Mouse (Mus musculus) hindbrain, embryonic 11.5 days (tissue): ENCODE measurements around the gene Commd1. TPM values are rescaled to one million over a fixed set of nuclear protein-coding genes. Genes with fewer than 3 reads are reported as not detected.

Source experiments
- ATAC-seq: fragments of 200-750 bp; cut with Nextera tagmentation; 2 replicates; pipeline ENCODE4 v1.8.0; 2017; ENCODE audit warnings: mild to moderate bottlenecking, moderate TSS enrichment, moderate library complexity; ENCODE audit not compliant: low FRiP score
- DNase-seq: peaks from one replicate; pipeline ENCODE4 v3.0.0-alpha.2; 2015; ENCODE audit warnings: low spot score
- H3K27ac ChIP-seq: fragments of 300-500 bp; sonication (generic); 2 replicates; pipeline ENCODE4 v1.5.1; 2014; ENCODE audit warnings: mild to moderate bottlenecking, low read depth, low read length
- H3K27me3 ChIP-seq: fragments of 300-500 bp; sonication (generic); 2 replicates; pipeline ENCODE4 v1.6.1; 2014; ENCODE audit warnings: mild to moderate bottlenecking, low read length, moderate library complexity, mixed read lengths; ENCODE audit not compliant: control insufficient read depth, insufficient read depth
- H3K36me3 ChIP-seq: fragments of 300-500 bp; sonication (generic); 2 replicates; pipeline ENCODE4 v1.6.1; 2014; ENCODE audit warnings: mild to moderate bottlenecking, low read length, moderate library complexity, mixed read lengths; ENCODE audit not compliant: control insufficient read depth, insufficient read depth
- H3K4me1 ChIP-seq: fragments of 300-500 bp; sonication (generic); replicated peaks from 2 replicates; pipeline ENCODE4 v1.6.1; 2014; ENCODE audit warnings: low read length, mixed read lengths; ENCODE audit not compliant: control insufficient read depth, insufficient read depth
- H3K4me2 ChIP-seq: fragments of 300-500 bp; sonication (generic); replicated peaks from 2 replicates; pipeline ENCODE4 v1.6.1; 2014; ENCODE audit warnings: mild to moderate bottlenecking, low read depth, low read length
- H3K4me3 ChIP-seq: fragments of 300-500 bp; sonication (generic); 2 replicates; pipeline ENCODE4 v1.5.1; 2014; ENCODE audit warnings: low read depth, low read length
- H3K9ac ChIP-seq: fragments of 300-500 bp; sonication (generic); 2 replicates; pipeline ENCODE4 v1.6.1; 2014; ENCODE audit warnings: low read depth, low read length
- H3K9me3 ChIP-seq: fragments of 300-500 bp; sonication (generic); 2 replicates; pipeline ENCODE4 v1.6.1; 2016; ENCODE audit warnings: low read length; ENCODE audit not compliant: control insufficient read depth
- WGBS: fragments of 180-500 bp; shearing (Covaris S2); extraction: QIAGEN DNeasy Blood & Tissue Kit; methylation state at CpG from one replicate; pipeline ENCODE4 v1.1.7; 2014; 5-methylcytosine and 5-hydroxymethylcytosine counted together
- polyA plus RNA-seq: library from polyadenylated mRNA; unstranded; fragments of >200 nt; fragmentation: Nextera tagmentation; extraction: Ambion mirVana; gene quantifications from 2 replicates; pipeline ENCODE4 v1.2.1, GENCODE M21; 2014

Gene Commd1
- polyA plus RNA-seq, result 401 and 411 TPM in 2 replicates

- H3K9me3 ChIP-seq, result no peaks in the 10 kb centered on the region
- 4% methylated on average over 42 of the region's 42 CpGs for WGBS
- ATAC-seq (peak; percentile 94), DNase-seq (peak; percentile 94)
- peak within 1 kb of the TSS; percentile 77 for H3K9ac ChIP-seq
- H3K4me2 ChIP-seq, result peak within 1 kb of the TSS; percentile 83
- peak within 1 kb of the TSS; percentile 68 for H3K4me3 ChIP-seq
- no peaks in the 10 kb centered on the region for H3K36me3 ChIP-seq
- H3K27me3 ChIP-seq, result no peaks in the 10 kb centered on the region
- peak within 1 kb of the TSS; percentile 91 for H3K27ac ChIP-seq
- H3K4me1 ChIP-seq, result peaks cover 5% of the 10 kb centered on the region; the same call in 1 of the 2 replicates
Observed at GRCm38 (mm10) chr11:22981984-22982757, at the start of gene Commd1, which contains the start of gene Gm28048. TSS of gene Commd1 (minus strand) at chr11:22982382. TSS of gene Gm28048 (minus strand) at chr11:22982090.

- DNase-seq (no peak), ATAC-seq (no peak)
- Histone ChIP-seq H3K9ac (no peak overlapping the region), H3K4me1 (no peaks in the 10 kb centered on the region), H3K4me3 (no peak overlapping the region), H3K4me2 (no peak overlapping the region), H3K36me3 (no peaks in the 10 kb centered on the region), H3K27me3 (no peaks in the 10 kb centered on the region), H3K9me3 (no peaks in the 10 kb centered on the region), H3K27ac (no peak overlapping the region)
- WGBS, result 78% methylated on average over 6 of the region's 6 CpGs
Observed at GRCm38 (mm10) chr11:23029399-23029798, 47.2 kb upstream of the Commd1 start.

- DNase-seq (no peak), ATAC-seq (no peak)
- H3K9ac ChIP-seq, result no peak overlapping the region
- H3K27me3 ChIP-seq, result no peaks in the 10 kb centered on the region
- H3K4me1 ChIP-seq, result no peaks in the 10 kb centered on the region
- H3K4me3 ChIP-seq, result no peak overlapping the region
- H3K27ac ChIP-seq, result no peak overlapping the region
- H3K9me3 ChIP-seq, result no peaks in the 10 kb centered on the region
- H3K36me3 ChIP-seq, result no peaks in the 10 kb centered on the region
- H3K4me2 ChIP-seq, result no peak overlapping the region
- WGBS, result 79% methylated on average over 3 of the region's 3 CpGs
Observed at GRCm38 (mm10) chr11:23028957-23029356, 46.8 kb upstream of the Commd1 start.

- Histone ChIP-seq H3K4me1 (no peaks in the 10 kb centered on the region), H3K4me2 (no peak overlapping the region), H3K9me3 (no peaks in the 10 kb centered on the region), H3K4me3 (no peak overlapping the region), H3K36me3 (no peaks in the 10 kb centered on the region), H3K27ac (no peak overlapping the region), H3K27me3 (no peaks in the 10 kb centered on the region), H3K9ac (no peak overlapping the region)
- DNase-seq, result no peak
- 81% methylated on average over 3 of the region's 3 CpGs for WGBS
- ATAC-seq, result no peak
Observed at GRCm38 (mm10) chr11:23024169-23024568, 42.0 kb upstream of the Commd1 start.

- ATAC-seq, result no peak
Observed at GRCm38 (mm10) chr11:23023155-23023554, 41.0 kb upstream of the Commd1 start.

GRCm38 (mm10) chr11:23020841-23021240 lies 38.7 kb upstream of the Commd1 start:
- no peak overlapping the region for H3K27ac ChIP-seq
- ATAC-seq (no peak), DNase-seq (no peak)
- no peak overlapping the region for H3K9ac ChIP-seq
- H3K36me3 ChIP-seq, result no peaks in the 10 kb centered on the region
- no peak overlapping the region for H3K4me3 ChIP-seq
- H3K9me3 ChIP-seq, result no peaks in the 10 kb centered on the region
- no peaks in the 10 kb centered on the region for H3K27me3 ChIP-seq
- no peaks in the 10 kb centered on the region for H3K4me1 ChIP-seq
- no peak overlapping the region for H3K4me2 ChIP-seq
- 91% methylated on average over 14 of the region's 14 CpGs for WGBS

More at GRCm38 (mm10) chr11:23023155-23023554, 41.0 kb upstream of the Commd1 start:
- Histone ChIP-seq H3K27me3 (no peaks in the 10 kb centered on the region), H3K9ac (no peak overlapping the region), H3K4me1 (no peaks in the 10 kb centered on the region), H3K4me3 (no peak overlapping the region), H3K4me2 (no peak overlapping the region), H3K9me3 (no peaks in the 10 kb centered on the region), H3K27ac (no peak overlapping the region), H3K36me3 (no peaks in the 10 kb centered on the region)
- no peak for DNase-seq
- 89% methylated on average over 2 of the region's 2 CpGs for WGBS

- Histone ChIP-seq H3K36me3 (no peaks in the 10 kb centered on the region), H3K9me3 (no peaks in the 10 kb centered on the region), H3K4me2 (no peak overlapping the region), H3K4me3 (no peak overlapping the region), H3K27ac (no peak overlapping the region), H3K4me1 (no peaks in the 10 kb centered on the region), H3K9ac (no peak overlapping the region), H3K27me3 (no peaks in the 10 kb centered on the region)
- no peak for DNase-seq
- ATAC-seq, result no peak
- 66% methylated on average over 24 of the region's 24 CpGs for WGBS
Observed at GRCm38 (mm10) chr11:23020116-23020770, 38.1 kb upstream of the Commd1 start.

- Histone ChIP-seq H3K4me2 (no peak overlapping the region), H3K27ac (no peak overlapping the region), H3K4me1 (no peaks in the 10 kb centered on the region), H3K9me3 (no peaks in the 10 kb centered on the region), H3K4me3 (no peak overlapping the region), H3K36me3 (no peaks in the 10 kb centered on the region), H3K9ac (no peak overlapping the region), H3K27me3 (no peaks in the 10 kb centered on the region)
- ATAC-seq (no peak), DNase-seq (no peak)
- 87% methylated on average over 4 of the region's 4 CpGs for WGBS
Observed at GRCm38 (mm10) chr11:23017943-23018342, 35.8 kb upstream of the Commd1 start.
